Mouse (Mus musculus): ENCODE results near the gene 2900092C05Rik. TPM values are rescaled to one million over a fixed set of nuclear protein-coding genes. Genes with fewer than 3 reads are reported as not detected.

The 2900092C05Rik gene
- not detected for total RNA-seq (2021)

GRCm38 (mm10) chr7:12512217-12512616, at the start of gene 2900092C05Rik:
Gene 2900092C05Rik, plus strand, starts transcription at chr7:12512517.
- intact Hi-C loops (cut with DNase I): no loop called here
- no peak for DNase-seq (ENCODE audit: low spot score)

DNA sequence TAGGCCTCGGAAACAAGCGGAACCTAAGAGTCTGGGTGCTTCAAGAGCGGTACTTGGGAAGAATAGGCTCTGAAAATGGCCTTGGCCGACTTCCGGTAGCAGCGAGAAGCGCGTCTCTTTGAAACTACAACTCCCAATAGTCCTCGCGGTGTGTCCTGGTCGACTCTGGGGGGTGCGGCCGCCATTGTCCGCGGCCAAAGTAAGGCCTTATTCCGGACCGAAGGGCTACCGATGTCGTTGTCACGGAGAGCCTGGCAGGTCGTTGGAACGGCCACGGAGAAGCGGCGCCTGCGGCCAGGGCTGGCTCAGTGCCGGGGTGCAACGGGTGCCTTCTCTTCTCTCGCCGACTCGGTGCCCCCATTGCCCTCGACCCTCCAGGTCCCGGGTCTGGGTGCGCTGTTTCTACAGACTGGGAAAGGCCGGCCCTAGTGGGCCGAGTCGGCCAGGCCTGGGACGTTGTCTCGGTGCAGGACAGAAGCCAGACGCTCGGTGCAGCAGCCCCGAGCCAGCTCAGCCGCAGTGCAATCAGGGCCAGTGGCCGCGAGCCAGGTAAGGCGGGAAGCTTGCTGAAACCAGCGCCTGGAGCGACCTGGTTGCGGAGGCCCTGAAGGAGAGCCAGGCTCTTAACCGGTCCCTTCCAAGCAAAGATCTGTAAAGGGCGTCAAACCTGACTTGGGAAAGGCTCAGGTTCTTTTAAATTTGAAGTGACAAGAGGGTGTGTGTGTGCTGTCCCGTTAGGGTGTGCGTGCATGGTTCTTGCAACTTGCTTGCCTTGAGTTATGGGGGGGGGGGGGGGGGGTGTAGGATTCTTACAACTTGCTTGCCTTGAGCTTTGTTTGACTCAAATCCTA, 33.9 kb upstream of the 2900092C05Rik start, which contains the start of gene Zfp606:
Gene Zfp606 (plus strand): TSS at position 136 of the 851 bp plus-strand sequence.
- intact Hi-C loops (cut with DNase I): loop anchor here (5.0 to 10.0 kb wide), 4 partner anchors 56 to 799 kb away; partner anchors contain the start of genes Chmp2a, Lig1, Ube2m and Zfp110

GRCm38 (mm10) chr7:12479009-12479346, 33.3 kb upstream of the 2900092C05Rik start:
- intact Hi-C loops (cut with DNase I): loop anchor here (5.0 to 10.0 kb wide), 4 partner anchors 57 to 798 kb away; partner anchors contain the start of genes Chmp2a, Lig1, Ube2m and Zfp110
- DNase-seq (ENCODE audit: low spot score): no peak

More for the DNA sequence above, 33.9 kb upstream of the 2900092C05Rik start, which contains the start of gene Zfp606:
- peak; percentile 70 for DNase-seq (ENCODE audit: low spot score)

GRCm38 (mm10) chr7:12479525-12479924, 32.8 kb upstream of the 2900092C05Rik start:
- intact Hi-C loops (cut with DNase I): loop anchor here (5.0 to 10.0 kb wide), 4 partner anchors 57 to 798 kb away; partner anchors contain the start of genes Chmp2a, Lig1, Ube2m and Zfp110
- DNase-seq (ENCODE audit: low spot score): no peak

GRCm38 (mm10) chr7:12483771-12484170, 28.5 kb upstream of the 2900092C05Rik start:
- intact Hi-C loops (cut with DNase I): no loop called here
- DNase-seq (ENCODE audit: low spot score): no peak

- intact Hi-C loops (cut with DNase I): no loop called here
Measured at GRCm38 (mm10) chr7:12485956-12486355, 26.4 kb upstream of the 2900092C05Rik start.

GRCm38 (mm10) chr7:12486691-12487090, 25.6 kb upstream of the 2900092C05Rik start:
- intact Hi-C loops (cut with DNase I): no loop called here
- DNase-seq (ENCODE audit: low spot score): no peak

More at GRCm38 (mm10) chr7:12485956-12486355, 26.4 kb upstream of the 2900092C05Rik start:
- DNase-seq (ENCODE audit: low spot score): no peak

GRCm38 (mm10) chr7:12510913-12511312, 1.4 kb upstream of the 2900092C05Rik start:
- intact Hi-C loops (cut with DNase I): no loop called here
- no peak for DNase-seq (ENCODE audit: low spot score)

Other genes starting within 250 kb of the 2900092C05Rik start
- not detected for gene Vmn1r81, start 244.2 kb upstream of the 2900092C05Rik start, total RNA-seq (2021)
- not detected for gene Vmn1r82, start 212.1 kb upstream of the 2900092C05Rik start, total RNA-seq (2021)
- not detected for gene Vmn1r83, start 183.0 kb upstream of the 2900092C05Rik start, total RNA-seq (2021)
- gene Vmn1r84, start 143.2 kb upstream of the 2900092C05Rik start, total RNA-seq (2021): not detected
- 1 to 10 TPM; 2.0 to 3.4 TPM for gene Zfp551, start 89.8 kb upstream of the 2900092C05Rik start, total RNA-seq (2021)
- 10 to 100 TPM in 1 of 2 experiments, 1 to 10 TPM in 1; 9.2 to 10.7 TPM for gene Zfp606, start 34.2 kb upstream of the 2900092C05Rik start, total RNA-seq (2021)
- gene Vmn2r53, start 96.3 kb downstream of the 2900092C05Rik start, total RNA-seq (2021): under 1 TPM in 1 of 2 experiments, not detected in 1; under 0.01 TPM
- gene Vmn2r54, start 127.8 kb downstream of the 2900092C05Rik start, total RNA-seq (2021): not detected
- not detected for gene Vmn2r55, start 172.5 kb downstream of the 2900092C05Rik start, total RNA-seq (2021)
- not detected for gene Vmn2r56, start 222.5 kb downstream of the 2900092C05Rik start, total RNA-seq (2021)